Mouse (Mus musculus) spleen, adult 2 months (tissue): ENCODE results near the gene Inka1.

Experiments used
- CTCF ChIP-seq: fragments of 200-500 bp; IDR thresholded peaks from 2 replicates; pipeline ENCODE4 v1.5.1; 2011; ENCODE audit warnings: mild to moderate bottlenecking, inconsistent platforms; ENCODE audit not compliant: insufficient read depth, insufficient read length, insufficient replicate concordance; ENCODE audit errors: extremely low read depth
- POLR2A ChIP-seq: fragments of 200-500 bp; IDR thresholded peaks from 2 replicates; pipeline ENCODE4 v1.6.1; 2011; ENCODE audit warnings: low read depth, low read length, inconsistent platforms

DNA sequence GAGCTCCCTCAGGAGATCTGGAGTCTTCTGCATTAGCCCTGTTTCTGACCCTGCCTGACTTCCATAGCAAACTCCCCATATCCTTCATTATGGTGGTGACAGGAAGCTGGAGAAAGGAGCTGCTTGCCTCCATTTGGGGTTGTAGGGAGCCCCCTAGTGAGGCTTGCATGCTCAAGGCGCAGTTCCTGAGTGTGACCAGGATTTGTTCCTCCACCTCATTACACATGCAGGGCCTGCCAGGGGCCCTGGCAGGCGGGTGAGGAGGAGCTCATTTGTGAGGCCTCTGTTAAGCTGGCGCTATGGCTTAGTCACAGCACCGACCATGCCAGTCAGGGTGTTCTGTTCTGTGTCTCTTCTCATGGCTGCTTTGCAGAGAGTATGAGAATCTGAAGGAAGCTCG lies 23.8 kb downstream of the Inka1 start:
- no peak for TF ChIP-seq POLR2A
- TF ChIP-seq CTCF = no peak
